Mouse (Mus musculus) ES-Bruce4 (cell line): ENCODE results near the gene Pdcd6ip. TPM values are rescaled to one million over a fixed set of nuclear protein-coding genes. Genes with fewer than 3 reads are reported as not detected.
"Not testable (repeated sequence)": the region's sequence is repeated elsewhere in the genome, so short reads cannot be mapped to it uniquely, and the experiment has no call there.

Experiments
- H3K27ac ChIP-seq: 2 replicates; pipeline ENCODE4 v1.5.1; 2012; ENCODE audit warnings: low read length, inconsistent platforms; ENCODE audit not compliant: insufficient read depth
- H3K27me3 ChIP-seq: 2 replicates; pipeline ENCODE4 v1.6.1; 2012; ENCODE audit warnings: mild to moderate bottlenecking, low read length, inconsistent platforms; ENCODE audit not compliant: control insufficient read depth, poor library complexity, insufficient read depth, severe bottlenecking
- H3K36me3 ChIP-seq: 2 replicates; pipeline ENCODE4 v1.6.1; 2012; ENCODE audit warnings: inconsistent platforms, mild to moderate bottlenecking, low read length, moderate library complexity; ENCODE audit not compliant: control insufficient read depth, poor library complexity, insufficient read depth, severe bottlenecking
- H3K4me1 ChIP-seq: one replicate; pipeline ENCODE4 v1.8.1; 2011; ENCODE audit warnings: low read length; ENCODE audit not compliant: control insufficient read depth, insufficient read depth
- H3K4me3 ChIP-seq: 2 replicates; pipeline ENCODE4 v1.5.1; 2011; ENCODE audit warnings: low read depth, mild to moderate bottlenecking, low read length
- H3K9ac ChIP-seq: 2 replicates; pipeline ENCODE4 v1.6.1; 2012; ENCODE audit warnings: low read depth, mild to moderate bottlenecking, inconsistent platforms; ENCODE audit not compliant: poor library complexity, severe bottlenecking
- H3K9me3 ChIP-seq: replicated peaks from 2 replicates; pipeline ENCODE4 v1.6.1; 2012; ENCODE audit warnings: mild to moderate bottlenecking, low read length, inconsistent platforms; ENCODE audit not compliant: control insufficient read depth, poor library complexity, insufficient read depth, severe bottlenecking
- CTCF ChIP-seq: IDR thresholded peaks from one replicate; pipeline ENCODE4 v1.8.1; 2011; ENCODE audit warnings: low read depth, low read length
- EP300 ChIP-seq: IDR thresholded peaks from 2 replicates; pipeline ENCODE4 v1.6.1; 2011; ENCODE audit warnings: low read depth, low read length; ENCODE audit not compliant: insufficient read depth
- POLR2A ChIP-seq: IDR thresholded peaks from one replicate; pipeline ENCODE4 v1.8.1; 2011; ENCODE audit warnings: low read length; ENCODE audit not compliant: insufficient read depth
- polyA plus RNA-seq: library from polyadenylated mRNA; stranded (reverse); fragments of >200 nt; gene quantifications from 2 replicates; pipeline ENCODE4 v1.2.4, GENCODE M21; 2011; ENCODE audit warnings: low read depth; ENCODE audit not compliant: missing spikeins, insufficient read depth, insufficient read length

Gene Pdcd6ip
- polyA plus RNA-seq, 1 experiment = 133 TPM

DNA sequence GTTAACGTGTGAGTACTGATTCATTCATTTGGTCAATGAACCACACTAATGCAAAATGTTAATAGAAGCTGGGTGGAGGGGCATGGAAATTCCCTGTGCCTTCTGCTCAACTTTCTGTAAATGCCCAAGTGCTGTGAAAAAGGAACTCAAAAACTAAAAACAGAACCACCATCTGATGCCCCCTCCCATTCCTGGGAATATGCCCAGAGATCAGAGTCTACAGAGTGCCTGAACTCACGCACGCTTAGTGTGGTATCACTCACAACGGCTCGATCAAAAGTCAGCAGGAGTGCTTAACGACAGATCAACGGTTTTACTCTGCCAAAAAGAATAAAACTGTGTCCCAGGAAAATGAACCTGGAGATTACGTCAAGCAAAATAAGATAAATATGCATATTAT is 57.3 kb downstream of the Pdcd6ip start:
- H3K27me3 ChIP-seq = no peaks in the 10 kb centered on the region
- H3K4me3 ChIP-seq = no peak overlapping the region
- H3K9me3 ChIP-seq = no peaks in the 10 kb centered on the region
- TF ChIP-seq CTCF (no peak), POLR2A (no peak), EP300 (no peak)
- H3K9ac ChIP-seq = no peak overlapping the region
- no peaks in the 10 kb centered on the region for H3K4me1 ChIP-seq
- H3K27ac ChIP-seq = no peak overlapping the region
- H3K36me3 ChIP-seq = peaks cover 8% of the 10 kb centered on the region

DNA sequence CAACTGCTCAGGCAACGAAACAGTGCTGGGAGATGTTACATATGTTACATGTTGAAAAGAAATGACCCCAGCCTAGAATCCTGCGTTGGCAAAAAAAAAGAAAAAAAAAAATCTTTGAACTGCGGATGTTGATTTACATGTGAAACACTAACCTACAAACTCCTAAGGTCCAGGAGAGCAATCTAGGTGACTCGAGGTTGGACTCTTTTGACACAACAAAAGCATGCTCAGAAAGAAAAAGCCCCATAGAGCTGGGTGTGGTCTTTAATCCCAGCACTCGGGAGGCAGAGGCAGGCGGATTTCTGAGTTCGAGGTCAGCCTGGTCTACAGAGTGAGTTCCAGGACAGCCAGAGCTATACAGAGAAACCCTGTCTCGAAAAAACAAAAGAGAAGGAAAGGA is 58.8 kb downstream of the Pdcd6ip start:
- not testable (repeated sequence) for H3K9ac ChIP-seq, H3K27me3 ChIP-seq, H3K9me3 ChIP-seq, H3K36me3 ChIP-seq, H3K27ac ChIP-seq, H3K4me1 ChIP-seq, H3K4me3 ChIP-seq

DNA sequence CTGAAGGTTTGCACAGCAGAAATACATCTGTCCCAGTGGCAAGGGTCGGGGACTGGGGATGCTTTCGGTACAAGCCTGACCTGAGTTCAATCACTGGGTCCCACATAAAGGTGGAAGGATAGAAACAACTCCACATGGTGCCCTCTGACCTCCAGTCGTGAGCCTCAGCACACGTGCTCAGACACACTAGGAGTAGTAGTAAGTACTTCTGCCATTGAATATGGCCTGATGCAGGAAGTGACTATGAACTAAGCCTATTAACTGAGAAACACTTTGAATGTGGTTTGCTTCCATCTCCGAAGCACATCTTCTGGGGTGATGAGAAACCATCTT is 62.3 kb downstream of the Pdcd6ip start:
- Histone ChIP-seq H3K27me3 (no peaks in the 10 kb centered on the region), H3K27ac (no peak overlapping the region), H3K9me3 (no peaks in the 10 kb centered on the region), H3K4me3 (no peak overlapping the region), H3K36me3 (no peaks in the 10 kb centered on the region), H3K4me1 (no peaks in the 10 kb centered on the region), H3K9ac (no peak overlapping the region)
- TF ChIP-seq CTCF (no peak), EP300 (no peak), POLR2A (no peak)

GRCm38 (mm10) chr9:113645153-113645836 is 62.8 kb downstream of the Pdcd6ip start:
- no peak for TF ChIP-seq EP300
- peak; percentile 17 for TF ChIP-seq CTCF
- TF ChIP-seq POLR2A = no peak
- H3K27ac ChIP-seq = no peak overlapping the region

GRCm38 (mm10) chr9:113644701-113645100 is 63.4 kb downstream of the Pdcd6ip start:
- Histone ChIP-seq H3K4me3 (no peak overlapping the region), H3K36me3 (no peaks in the 10 kb centered on the region), H3K9me3 (no peaks in the 10 kb centered on the region), H3K9ac (no peak overlapping the region), H3K27ac (no peak overlapping the region), H3K4me1 (no peaks in the 10 kb centered on the region), H3K27me3 (no peaks in the 10 kb centered on the region)
- TF ChIP-seq CTCF (no peak), EP300 (no peak), POLR2A (no peak)

More at GRCm38 (mm10) chr9:113645153-113645836, 62.8 kb downstream of the Pdcd6ip start:
- no peak overlapping the region for H3K9ac ChIP-seq
- no peaks in the 10 kb centered on the region for H3K9me3 ChIP-seq
- no peaks in the 10 kb centered on the region for H3K27me3 ChIP-seq
- no peaks in the 10 kb centered on the region for H3K4me1 ChIP-seq
- H3K36me3 ChIP-seq = no peaks in the 10 kb centered on the region
- no peak overlapping the region for H3K4me3 ChIP-seq

GRCm38 (mm10) chr9:113644076-113644475 is 64.0 kb downstream of the Pdcd6ip start:
- TF ChIP-seq EP300 (no peak), CTCF (no peak), POLR2A (no peak)
- Histone ChIP-seq H3K27me3 (no peaks in the 10 kb centered on the region), H3K4me3 (no peak overlapping the region), H3K27ac (no peak overlapping the region), H3K9me3 (no peaks in the 10 kb centered on the region), H3K4me1 (no peaks in the 10 kb centered on the region), H3K9ac (no peak overlapping the region), H3K36me3 (no peaks in the 10 kb centered on the region)
